Mouse (Mus musculus): ENCODE measurements at regions not wholly inside any gene's neighbourhood (a gene's known extent, or its start where the extent isn't known, plus 50 kb on each side); places are given as distances from the start of the nearest gene placed in this dataset.
"Not testable (repeated sequence)": the region's sequence is repeated elsewhere in the genome, so short reads cannot be mapped to it uniquely, and the experiment has no call there.

DNA sequence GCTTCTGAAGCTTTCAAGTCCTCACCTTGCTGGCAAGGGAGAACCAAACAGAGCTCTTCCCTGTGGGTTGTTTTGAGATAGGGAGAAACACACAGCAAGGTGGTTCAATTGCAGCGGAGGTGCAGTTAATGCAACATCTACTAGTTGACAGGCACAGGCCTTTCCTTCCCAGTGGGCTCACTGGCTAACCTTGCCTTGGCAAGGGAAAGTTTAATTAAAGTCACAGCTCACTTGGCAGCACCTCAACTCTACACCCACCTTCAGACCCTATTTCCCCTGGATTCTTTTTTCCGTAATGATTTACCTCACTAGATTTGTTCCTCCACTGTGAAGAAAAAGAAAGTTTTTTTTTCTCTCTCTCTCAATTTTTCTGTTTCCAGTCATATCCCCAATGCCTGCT lies 314.5 kb downstream of the Tlr4 start:
- no peak for DNase-seq (ENCODE audit: low spot score)

DNA sequence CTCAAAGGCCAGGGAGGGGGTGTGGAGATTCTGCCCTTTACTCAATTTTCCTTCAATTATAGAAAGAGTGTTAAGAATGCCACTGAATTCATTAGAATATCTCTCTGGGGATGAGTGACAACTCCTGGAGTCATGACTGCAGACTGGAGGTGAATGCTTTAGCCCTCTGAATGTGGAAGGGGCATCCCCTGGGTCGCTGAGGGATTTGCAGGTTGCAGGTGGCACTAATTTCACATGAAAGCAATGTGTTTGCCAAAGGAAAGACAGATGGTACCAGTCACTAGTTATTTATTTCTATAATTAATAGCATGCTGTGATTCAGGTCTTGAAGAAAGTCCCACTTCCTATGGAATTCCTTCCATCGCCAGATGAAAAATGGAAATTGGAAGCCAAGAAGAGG lies 321.1 kb downstream of the Tlr4 start:
- DNase-seq (ENCODE audit: low spot score): no peak

DNA sequence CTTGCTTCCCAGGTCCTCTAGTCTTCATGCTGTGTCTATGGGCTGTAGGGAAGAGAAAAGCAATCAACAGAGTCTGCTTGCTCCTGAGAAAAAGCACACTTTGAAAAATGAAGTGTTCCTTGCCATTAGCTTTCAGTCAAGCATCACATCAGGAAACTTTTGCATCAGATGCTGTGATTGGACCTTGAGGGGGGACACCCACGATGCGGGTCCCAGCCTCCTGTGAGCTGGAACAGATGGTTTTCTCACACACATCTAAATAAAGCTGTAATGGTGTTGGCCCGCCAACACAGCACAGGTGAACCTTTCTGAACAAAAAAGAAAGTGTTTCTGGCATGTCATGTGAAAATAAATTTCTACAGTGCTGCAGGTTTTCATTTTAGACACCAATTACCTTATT lies 335.3 kb downstream of the Tlr4 start:
- no peak for DNase-seq (ENCODE audit: low spot score)

DNA sequence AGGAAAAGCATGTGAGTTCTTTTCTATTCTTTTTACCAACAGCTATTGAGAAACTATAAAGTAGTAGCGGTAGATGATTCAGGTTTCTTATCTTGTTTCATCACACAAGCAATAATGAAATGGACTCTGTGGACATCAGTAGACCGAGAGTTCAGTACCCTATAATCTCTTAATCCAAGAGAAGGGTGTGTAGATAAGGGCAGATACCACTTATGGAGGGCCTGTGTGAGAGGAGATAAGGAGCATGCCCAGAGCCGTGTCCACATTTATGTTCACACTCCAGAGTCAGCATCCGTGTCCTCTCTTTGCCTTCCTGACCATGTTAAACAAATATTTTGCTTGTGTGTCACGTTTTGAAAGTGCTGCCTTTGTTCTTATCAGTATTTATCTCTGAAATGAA lies 340.3 kb downstream of the Tlr4 start:
- DNase-seq (ENCODE audit: low spot score): no peak

DNA sequence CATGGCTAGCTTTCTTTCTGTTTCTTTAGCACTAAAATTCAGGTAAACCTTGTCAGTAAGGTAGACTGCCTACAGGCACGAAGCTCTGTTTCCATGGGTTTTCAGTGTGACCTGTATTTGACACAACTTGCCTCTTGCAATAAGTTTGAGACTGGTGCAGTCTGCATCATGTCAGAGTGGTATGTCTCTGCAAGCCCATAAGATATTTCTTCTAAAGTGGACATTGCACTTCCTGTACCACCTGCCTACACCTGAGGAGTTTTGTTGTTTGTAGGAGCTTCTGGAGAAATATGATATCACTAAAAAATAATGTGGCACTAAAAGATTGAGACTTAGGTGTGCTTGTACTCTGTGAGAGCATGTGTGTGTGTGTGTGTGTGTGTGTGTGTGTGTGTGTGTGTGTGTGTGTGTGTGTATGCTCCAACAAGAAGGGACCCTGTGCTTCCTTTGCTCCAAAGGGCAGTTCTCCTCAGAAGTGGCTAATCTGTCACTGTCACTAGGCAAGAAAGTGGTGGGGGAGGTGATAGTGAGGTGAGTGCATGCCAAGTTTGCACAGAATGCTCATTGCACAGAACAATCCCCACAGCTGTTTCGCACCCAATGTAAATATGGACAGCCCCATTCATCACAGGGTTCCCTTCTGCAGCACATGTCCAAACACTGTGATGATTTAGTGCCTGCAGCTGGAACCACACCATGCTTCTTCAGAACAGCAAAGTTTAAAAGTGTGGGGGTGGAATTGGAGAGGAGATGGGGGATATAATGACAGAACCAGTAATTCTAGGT lies 360.5 kb downstream of the Tlr4 start:
- DNase-seq (ENCODE audit: low spot score): no peak

DNA sequence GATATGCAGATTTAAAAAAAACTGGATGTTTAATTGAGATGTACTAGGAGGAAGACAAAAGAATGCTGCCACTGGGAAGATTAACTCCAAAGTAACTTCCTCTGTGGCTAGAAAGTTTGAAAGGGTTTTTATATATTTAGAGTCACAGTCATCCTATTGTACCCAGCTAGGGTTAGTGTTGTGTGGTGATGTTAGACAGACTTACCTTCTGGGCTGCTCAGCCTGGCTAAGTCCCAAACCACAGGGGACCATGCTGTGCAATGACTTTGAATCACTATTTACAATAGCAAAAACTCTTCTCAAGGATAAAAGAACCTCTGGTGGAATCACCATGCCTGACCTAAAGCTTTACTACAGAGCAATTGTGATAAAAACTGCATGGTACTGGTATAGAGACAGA lies 363.2 kb downstream of the Tlr4 start:
- no peak for DNase-seq (ENCODE audit: low spot score)

DNA sequence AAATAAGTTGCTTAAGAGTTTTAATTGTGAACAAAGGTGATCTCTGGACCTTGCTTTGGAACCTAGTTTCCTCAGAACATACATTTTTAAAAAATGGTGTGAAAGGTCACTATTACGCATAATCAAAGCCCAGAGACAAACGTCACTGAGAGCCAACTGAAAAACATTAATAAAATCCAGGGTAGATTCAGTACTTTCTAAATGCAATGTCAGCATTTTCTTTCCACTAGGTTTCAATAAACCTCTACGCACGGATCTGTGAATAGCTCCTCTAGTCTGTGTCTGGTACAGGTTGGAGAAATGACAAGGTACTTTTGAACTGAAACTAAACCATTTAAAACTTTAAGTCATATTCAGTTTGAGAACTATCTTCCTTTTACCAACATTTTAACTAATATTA lies 367.0 kb downstream of the Tlr4 start:
- DNase-seq (ENCODE audit: low spot score): no peak

DNA sequence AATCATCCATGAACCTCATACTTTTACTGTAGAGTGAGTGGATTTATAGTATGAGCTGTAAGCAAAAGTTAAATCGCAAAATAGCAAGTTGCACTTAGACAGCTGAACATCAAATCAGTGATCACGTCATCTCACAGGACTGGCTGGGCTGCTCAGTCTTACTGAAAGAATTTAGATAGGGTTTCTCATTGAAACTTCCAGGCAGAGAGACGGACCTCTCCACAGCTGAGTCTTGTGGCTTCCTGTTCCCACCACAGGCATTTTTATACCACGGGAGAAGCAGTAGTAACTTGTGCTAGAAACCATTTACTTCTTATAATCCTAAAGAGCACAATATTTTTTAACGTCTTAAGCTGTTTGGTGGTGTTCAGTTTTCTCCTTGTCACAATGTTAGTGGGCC lies 369.5 kb downstream of the Tlr4 start:
- no peak for DNase-seq (ENCODE audit: low spot score)

DNA sequence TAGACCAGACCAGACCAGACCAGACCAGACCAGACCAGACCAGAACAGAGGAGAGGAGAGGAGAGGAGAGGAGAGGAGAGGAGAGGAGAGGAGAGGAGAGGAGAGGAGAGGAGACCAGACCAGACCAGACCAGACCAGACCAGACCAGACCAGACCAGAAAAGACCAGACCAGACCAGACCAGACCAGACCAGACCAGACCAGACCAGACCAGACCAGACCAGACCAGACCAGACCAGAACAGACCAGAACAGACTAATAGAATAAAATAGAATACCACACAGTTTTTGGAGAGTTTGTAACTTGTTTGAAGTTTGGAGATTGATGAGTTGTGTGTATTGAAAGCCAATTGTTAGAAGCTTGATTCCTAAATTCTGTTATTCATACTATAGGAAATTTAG lies 381.0 kb downstream of the Tlr4 start:
- DNase-seq (ENCODE audit: low spot score): peak; percentile 96

DNA sequence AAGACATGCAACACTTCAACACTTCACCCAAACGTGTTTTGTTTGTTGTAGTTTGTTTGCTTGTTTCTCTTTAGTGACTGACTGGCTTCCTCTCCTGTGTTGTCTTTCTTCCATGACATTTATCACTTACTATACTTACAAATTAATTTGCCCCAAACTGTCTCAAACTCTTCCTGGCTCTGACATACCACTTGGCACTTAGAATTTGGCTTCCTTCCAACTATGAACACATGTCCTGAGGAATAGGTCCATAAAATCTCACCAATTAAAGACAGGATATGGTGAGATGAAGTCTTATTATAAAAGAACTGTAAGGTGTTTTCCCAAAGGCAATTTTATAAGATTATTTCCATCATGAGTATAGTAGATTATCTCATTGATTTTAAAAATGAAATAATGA lies 386.0 kb downstream of the Tlr4 start:
- DNase-seq (ENCODE audit: low spot score): no peak

DNA sequence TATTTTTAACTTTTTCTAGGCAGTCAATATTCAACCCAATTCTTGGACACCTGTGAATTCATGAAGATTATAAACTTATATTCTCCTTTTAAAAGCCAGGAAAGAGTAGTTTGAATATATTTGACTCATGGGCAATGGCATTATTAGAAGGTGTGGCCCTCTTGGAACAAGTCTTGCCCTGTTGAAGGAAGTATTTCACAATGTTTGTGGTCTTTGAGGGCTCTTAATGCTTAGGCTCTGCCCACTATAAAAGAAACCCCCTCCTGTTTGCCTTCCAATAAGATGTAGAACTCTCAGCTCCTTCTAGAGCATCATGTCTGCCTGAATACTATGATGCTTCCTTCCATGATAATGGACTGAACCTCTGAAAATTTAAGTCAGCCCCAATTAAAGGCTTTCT lies 397.1 kb downstream of the Tlr4 start:
- DNase-seq (ENCODE audit: low spot score): no peak

DNA sequence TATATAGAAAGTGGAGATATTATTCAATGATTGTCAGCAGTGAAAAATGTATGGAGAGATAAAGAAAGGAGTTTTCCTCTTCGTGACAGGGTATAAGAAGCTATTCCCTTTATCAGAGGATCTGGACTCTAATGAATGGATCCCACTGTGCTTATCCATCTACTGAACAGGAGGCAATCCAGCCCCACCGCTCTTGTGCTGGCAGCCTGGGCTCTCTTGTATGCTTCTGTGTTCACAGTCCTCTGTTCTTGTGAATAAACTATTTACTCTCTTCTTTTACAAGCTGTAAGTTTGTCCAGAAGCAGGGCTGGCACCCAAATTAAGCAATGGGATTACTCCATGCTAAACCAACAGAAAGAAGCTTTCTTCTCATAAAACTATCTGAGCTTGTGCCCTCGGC lies 401.8 kb downstream of the Tlr4 start:
- no peak for DNase-seq (ENCODE audit: low spot score)

DNA sequence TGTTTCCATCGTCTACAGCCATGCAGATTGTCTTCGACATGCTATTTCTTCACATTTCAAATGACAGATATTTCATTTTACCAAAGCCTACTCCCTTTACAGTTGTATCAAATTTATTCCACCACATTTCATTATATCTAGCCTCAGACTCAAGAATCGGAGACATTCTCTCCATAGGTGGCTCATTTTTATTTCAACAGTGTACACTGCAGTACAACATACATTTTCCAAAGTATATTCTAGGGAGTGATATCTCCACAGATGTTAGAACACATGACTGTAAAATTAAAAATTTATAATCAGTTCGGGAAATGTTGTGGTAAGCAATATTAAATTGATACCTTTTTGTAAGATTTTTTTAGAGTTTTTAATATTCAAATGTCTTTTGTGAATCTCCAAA lies 446.2 kb downstream of the Tlr4 start:
- DNase-seq (ENCODE audit: low spot score): no peak

DNA sequence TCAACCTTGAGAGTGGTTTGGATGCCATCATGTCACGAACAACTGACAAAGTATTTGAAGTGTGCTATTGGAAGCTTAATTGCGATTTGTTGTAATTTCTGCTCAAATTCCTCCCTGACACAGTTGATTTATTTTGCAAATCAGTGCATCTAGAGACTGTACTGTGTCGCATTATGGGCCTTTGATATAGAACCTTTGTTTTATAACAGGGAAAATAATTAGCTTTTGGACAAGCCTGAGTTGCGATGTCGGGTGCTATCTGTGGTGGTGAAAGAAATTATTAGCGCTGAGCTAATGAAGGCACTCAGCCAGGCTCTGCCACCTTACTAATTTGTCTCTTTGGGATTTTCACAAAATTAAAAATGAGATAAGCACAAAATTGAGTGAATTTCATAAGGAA lies 473.6 kb downstream of the Tlr4 start:
- no peak for DNase-seq (ENCODE audit: low spot score)

DNA sequence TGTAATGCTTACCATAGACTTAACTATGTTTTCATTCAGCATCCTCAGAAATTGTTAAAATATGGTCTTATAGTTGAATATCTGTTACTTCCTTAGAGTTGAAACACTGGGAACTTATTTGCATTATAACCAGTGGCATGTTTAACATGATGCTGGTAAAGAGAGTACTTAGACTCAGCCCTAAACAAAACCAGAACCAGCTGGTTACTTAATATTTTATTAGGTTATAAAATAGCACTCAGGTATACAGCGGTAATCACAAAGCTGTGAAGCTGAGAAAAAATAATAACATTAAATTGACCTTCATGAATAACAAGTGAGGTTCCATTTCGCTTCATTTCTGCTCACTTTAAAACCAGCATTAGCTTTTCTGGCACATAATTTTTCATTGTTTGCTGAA lies 474.4 kb downstream of the Tlr4 start:
- DNase-seq (ENCODE audit: low spot score): no peak

DNA sequence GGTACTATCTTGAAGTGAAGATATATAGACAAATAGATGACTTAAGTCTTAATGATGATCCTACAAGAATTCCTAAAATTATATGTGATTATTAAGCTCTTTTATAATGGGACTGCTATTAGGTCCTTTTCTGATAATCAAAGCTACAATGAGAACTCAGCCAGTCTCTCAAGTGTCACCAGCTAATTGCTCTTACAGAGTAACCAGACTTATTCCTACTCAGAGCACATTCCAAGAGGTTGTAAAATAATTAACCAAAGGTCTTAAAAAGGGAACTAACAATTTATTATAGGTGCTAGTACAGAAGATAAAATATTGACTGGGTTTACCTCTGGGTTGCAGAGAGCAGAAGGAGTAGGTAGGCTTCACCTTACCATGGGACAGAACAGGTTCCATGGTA lies 492.7 kb downstream of the Tlr4 start:
- not testable (repeated sequence) for DNase-seq (ENCODE audit: low spot score)
